Mouse (Mus musculus): Measurements from ENCODE around the gene Syp.

- TF ChIP-seq POLR2A (IDR thresholded peaks at IDR 0.05; ENCODE audit: insufficient read depth, low read depth, low read length) (no peak), CTCF (IDR thresholded peaks at IDR 0.05; ENCODE audit: insufficient read depth, low read depth, low read length) (no peak)
Observed at GRCm38 (mm10) chrX:7662936-7663335, 24.7 kb downstream of the Syp start.
